Mouse (Mus musculus) forebrain, postnatal 0 days (tissue): Measurements from ENCODE around the gene Snx30. TPM values are rescaled to one million over a fixed set of nuclear protein-coding genes. Genes with fewer than 3 reads are reported as not detected.

Source experiments
- ATAC-seq: fragments of 200-750 bp; cut with Nextera tagmentation; 2 replicates; pipeline ENCODE4 v1.8.0; 2017; ENCODE audit warnings: mild to moderate bottlenecking, moderate library complexity
- DNase-seq: peaks from one replicate; pipeline ENCODE4 v3.0.0-alpha.2; 2015
- H3K27ac ChIP-seq: fragments of 300-500 bp; sonication (generic); 2 replicates; pipeline ENCODE4 v1.5.1; 2014; ENCODE audit warnings: low read depth, mild to moderate bottlenecking, antibody characterized with exemption, low read length, moderate library complexity, mixed read lengths
- H3K27me3 ChIP-seq: fragments of 300-500 bp; sonication (generic); 2 replicates; pipeline ENCODE4 v1.6.1; 2014; ENCODE audit warnings: mild to moderate bottlenecking, low read length, mixed read lengths; ENCODE audit not compliant: insufficient read depth
- H3K36me3 ChIP-seq: fragments of 300-500 bp; sonication (generic); 2 replicates; pipeline ENCODE4 v1.6.1; 2014; ENCODE audit warnings: mild to moderate bottlenecking, moderate library complexity; ENCODE audit not compliant: insufficient read depth
- H3K4me1 ChIP-seq: fragments of 300-500 bp; sonication (generic); 2 replicates; pipeline ENCODE4 v1.6.1; 2014; ENCODE audit warnings: antibody characterized with exemption; ENCODE audit not compliant: insufficient read depth
- H3K4me2 ChIP-seq: fragments of 300-500 bp; sonication (generic); 2 replicates; pipeline ENCODE4 v1.6.1; 2014; ENCODE audit warnings: low read depth, mild to moderate bottlenecking, moderate library complexity
- H3K4me3 ChIP-seq: fragments of 300-500 bp; sonication (generic); 2 replicates; pipeline ENCODE4 v1.5.1; 2014; ENCODE audit warnings: low read depth, low read length, mixed read lengths
- H3K9ac ChIP-seq: fragments of 300-500 bp; sonication (generic); 2 replicates; pipeline ENCODE4 v1.6.1; 2014; ENCODE audit warnings: mild to moderate bottlenecking
- H3K9me3 ChIP-seq: fragments of 300-500 bp; sonication (generic); 2 replicates; pipeline ENCODE4 v1.6.1; 2016; ENCODE audit warnings: low read length
- CTCF ChIP-seq: sonication (generic); IDR thresholded peaks from 2 replicates; pipeline ENCODE4 v1.5.1; 2016; ENCODE audit warnings: antibody characterized with exemption, control low read depth, low read depth
- WGBS: fragments of 180-500 bp; shearing (Covaris S2); extraction: QIAGEN DNeasy Blood & Tissue Kit; methylation state at CpG from one replicate; pipeline ENCODE4 v1.1.7; 2014; 5-methylcytosine and 5-hydroxymethylcytosine counted together
- polyA plus RNA-seq: library from polyadenylated mRNA; unstranded; fragments of >200 nt; fragmentation: Nextera tagmentation; extraction: Ambion mirVana; gene quantifications from 2 replicates; pipeline ENCODE4 v1.2.1, GENCODE M21; 2015
- total RNA-seq: library from RNA; depleted of rRNA; stranded (reverse); fragments of >200 nt; gene quantifications from 2 replicates; pipeline ENCODE4 v1.2.3, GENCODE M21; 2014

Snx30 gene
- total and polyA plus RNA-seq, 2 experiments from 2014 or later = 16.9 to 31.4 TPM

DNA sequence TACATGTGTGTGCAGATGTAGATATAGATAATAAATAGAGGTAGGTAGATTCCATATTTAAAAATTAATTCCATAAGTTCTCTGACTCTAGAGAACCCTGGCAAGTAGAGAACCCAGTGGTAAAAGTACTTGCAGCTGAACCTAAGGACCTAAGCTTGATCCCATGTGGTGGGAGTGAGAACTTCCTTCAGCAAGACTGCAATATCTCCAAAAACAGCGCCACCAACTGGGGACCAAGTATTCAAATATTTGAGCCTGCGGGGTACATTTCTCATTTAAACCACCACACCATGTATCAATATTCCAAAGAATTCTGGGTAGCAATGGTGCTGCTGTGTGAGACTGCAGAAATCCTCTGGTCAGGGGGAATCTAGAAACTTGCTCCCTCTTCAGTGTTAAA, 11.5 kb upstream of the Snx30 start:
- Histone ChIP-seq H3K4me3 (no peak overlapping the region), H3K4me2 (no peak overlapping the region), H3K4me1 (no peaks in the 10 kb centered on the region), H3K9me3 (no peaks in the 10 kb centered on the region), H3K36me3 (no peaks in the 10 kb centered on the region), H3K27me3 (no peaks in the 10 kb centered on the region), H3K9ac (no peak overlapping the region), H3K27ac (no peak overlapping the region)
- peak; percentile 24; the same call in 1 of the 2 replicates for TF ChIP-seq CTCF
- ATAC-seq = no peak
- WGBS = 78% methylated on average over 2 of the region's 2 CpGs
- DNase-seq = no peak

DNA sequence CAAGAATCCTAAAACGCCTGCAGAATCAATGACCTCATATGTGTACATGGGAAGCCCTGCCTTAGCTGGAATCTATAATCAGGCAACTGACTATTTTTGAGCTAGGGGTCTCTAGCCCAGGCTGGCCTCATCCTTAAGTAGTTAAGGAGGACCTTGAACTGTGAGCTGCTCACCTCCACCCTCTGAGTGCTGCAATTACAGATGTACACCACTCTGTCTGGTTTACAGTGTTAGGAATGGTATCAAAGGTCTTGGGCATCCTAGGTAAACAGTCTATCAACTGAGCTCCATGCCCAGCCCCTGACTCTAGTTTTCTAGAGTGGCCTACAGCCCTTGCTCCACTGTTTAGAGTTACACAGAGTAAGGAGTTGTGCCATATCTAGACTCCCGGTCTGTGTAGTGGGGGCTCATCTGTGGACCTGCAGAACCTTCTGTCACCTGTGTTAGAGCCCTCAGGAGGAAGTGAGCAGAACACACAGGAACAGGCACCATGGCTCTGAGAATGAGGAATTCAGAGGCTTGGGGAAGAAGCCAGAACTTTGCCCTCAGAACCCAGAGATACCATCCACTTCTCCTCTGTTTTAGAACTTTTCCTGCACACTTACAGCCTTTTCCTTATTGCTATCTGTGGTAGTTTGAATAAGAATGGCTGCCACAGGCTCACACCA, 9.7 kb upstream of the Snx30 start:
- H3K36me3 ChIP-seq = no peaks in the 10 kb centered on the region
- TF ChIP-seq CTCF = no peak
- no peaks in the 10 kb centered on the region for H3K27me3 ChIP-seq
- no peak overlapping the region for H3K4me2 ChIP-seq
- no peaks in the 10 kb centered on the region for H3K4me1 ChIP-seq
- DNase-seq = no peak
- no peak overlapping the region for H3K9ac ChIP-seq
- H3K4me3 ChIP-seq = no peak overlapping the region
- no peaks in the 10 kb centered on the region for H3K9me3 ChIP-seq
- H3K27ac ChIP-seq = no peak overlapping the region
- WGBS = 72% methylated on average over 2 of the region's 2 CpGs
- ATAC-seq = no peak

GRCm38 (mm10) chr4:59800181-59800580, 5.5 kb upstream of the Snx30 start:
- 86% methylated on average over 5 of the region's 5 CpGs for WGBS
- TF ChIP-seq CTCF = no peak

GRCm38 (mm10) chr4:59801489-59801888, 4.2 kb upstream of the Snx30 start, which contains the start of gene Inip:
Inip (minus strand) TSS chr4:59801589.
- H3K4me3 ChIP-seq = no peak within 1 kb of the TSS
- no peak within 1 kb of the TSS for H3K4me2 ChIP-seq
- H3K9ac ChIP-seq = no peak within 1 kb of the TSS
- ATAC-seq (no peak), DNase-seq (no peak)
- H3K36me3 ChIP-seq = no peaks in the 10 kb centered on the region
- H3K27ac ChIP-seq = no peak within 1 kb of the TSS
- H3K4me1 ChIP-seq = no peaks in the 10 kb centered on the region
- no peaks in the 10 kb centered on the region for H3K9me3 ChIP-seq
- H3K27me3 ChIP-seq = no peaks in the 10 kb centered on the region
- TF ChIP-seq CTCF = no peak

More at GRCm38 (mm10) chr4:59800181-59800580, 5.5 kb upstream of the Snx30 start:
- H3K4me1 ChIP-seq = no peaks in the 10 kb centered on the region
- no peaks in the 10 kb centered on the region for H3K27me3 ChIP-seq
- no peak overlapping the region for H3K27ac ChIP-seq
- H3K9me3 ChIP-seq = no peaks in the 10 kb centered on the region
- no peak overlapping the region for H3K4me2 ChIP-seq
- DNase-seq (no peak), ATAC-seq (no peak)
- no peaks in the 10 kb centered on the region for H3K36me3 ChIP-seq
- no peak overlapping the region for H3K9ac ChIP-seq
- H3K4me3 ChIP-seq = no peak overlapping the region

- Histone ChIP-seq H3K36me3 (no peaks in the 10 kb centered on the region), H3K4me3 (no peak overlapping the region), H3K4me1 (0 out of 2 replicates have a peak, but pooled peaks cover 1% of the 10 kb centered on the region), H3K27me3 (no peaks in the 10 kb centered on the region), H3K9me3 (no peaks in the 10 kb centered on the region), H3K4me2 (no peak overlapping the region), H3K27ac (no peak overlapping the region), H3K9ac (no peak overlapping the region)
- ATAC-seq (no peak), DNase-seq (no peak)
- 65% methylated on average over 6 of the region's 6 CpGs for WGBS
- no peak for TF ChIP-seq CTCF
Observed at GRCm38 (mm10) chr4:59802107-59802506, 3.5 kb upstream of the Snx30 start.

GRCm38 (mm10) chr4:59802792-59803191, 2.8 kb upstream of the Snx30 start:
- Histone ChIP-seq H3K4me3 (no peak overlapping the region), H3K9me3 (no peaks in the 10 kb centered on the region), H3K36me3 (no peaks in the 10 kb centered on the region), H3K9ac (no peak overlapping the region), H3K27ac (no peak overlapping the region), H3K27me3 (no peaks in the 10 kb centered on the region), H3K4me2 (no peak overlapping the region), H3K4me1 (0 out of 2 replicates have a peak, but pooled peaks cover 7% of the 10 kb centered on the region)
- DNase-seq (no peak), ATAC-seq (no peak)
- TF ChIP-seq CTCF = no peak
- 77% methylated on average over 4 of the region's 4 CpGs for WGBS

GRCm38 (mm10) chr4:59803358-59803757, 2.3 kb upstream of the Snx30 start:
- Histone ChIP-seq H3K4me1 (0 out of 2 replicates have a peak, but pooled peaks cover 7% of the 10 kb centered on the region), H3K27me3 (no peaks in the 10 kb centered on the region), H3K4me3 (no peak overlapping the region), H3K9ac (no peak overlapping the region), H3K4me2 (no peak overlapping the region), H3K36me3 (no peaks in the 10 kb centered on the region), H3K27ac (no peak overlapping the region), H3K9me3 (no peaks in the 10 kb centered on the region)
- TF ChIP-seq CTCF = no peak
- no peak for DNase-seq
- no peak for ATAC-seq
- 88% methylated on average over 5 of the region's 5 CpGs for WGBS
